Mouse (Mus musculus) CH12.LX (cell line): ENCODE data around the gene Sprr2a3.
"Not testable (repeated sequence)": the region's sequence is repeated elsewhere in the genome, so short reads cannot be mapped to it uniquely, and the experiment has no call there.

Source experiments
- CTCF ChIP-seq, 2 experiments: IDR thresholded peaks in 1 of 2; conservative IDR thresholded peaks in 1 of 2; 2 replicates each; pipeline ENCODE4 v1.5.1; 2011 to 2012; ENCODE audit warnings: low read depth in 2 of 2, low read length in 2 of 2, improper control_type of control experiment in 1 of 2, inconsistent platforms in 1 of 2, mild to moderate bottlenecking in 1 of 2, moderate library complexity in 1 of 2
- HCFC1 ChIP-seq: IDR thresholded peaks from 2 replicates; pipeline ENCODE4 v1.6.1; 2012; ENCODE audit warnings: low read depth, mild to moderate bottlenecking, inconsistent platforms, low read length, improper control_type of control experiment
- KAT2A ChIP-seq: IDR thresholded peaks from 2 replicates; pipeline ENCODE4 v1.6.1; 2012; ENCODE audit warnings: low read length, improper control_type of control experiment, inconsistent platforms; ENCODE audit not compliant: insufficient replicate concordance
- MAFK ChIP-seq: IDR thresholded peaks from 2 replicates; pipeline ENCODE4 v1.6.1; 2011; ENCODE audit warnings: low read length, improper control_type of control experiment; ENCODE audit not compliant: insufficient replicate concordance
- MAX ChIP-seq: IDR thresholded peaks from 2 replicates; pipeline ENCODE4 v1.6.1; 2011; ENCODE audit warnings: low read length, improper control_type of control experiment
- PAX5 ChIP-seq: IDR thresholded peaks from 2 replicates; pipeline ENCODE4 v1.6.1; 2012; ENCODE audit warnings: low read length, inconsistent platforms, mixed read lengths
- POLR2A ChIP-seq: IDR thresholded peaks from 2 replicates; pipeline ENCODE4 v1.6.1; 2011; ENCODE audit warnings: low read depth, mild to moderate bottlenecking, improper control_type of control experiment, low read length
- POLR2AphosphoS2 ChIP-seq: IDR thresholded peaks from 2 replicates; pipeline ENCODE4 v1.6.1; 2011; ENCODE audit warnings: low read depth, low read length, improper control_type of control experiment
- RCOR1 ChIP-seq: conservative IDR thresholded peaks from 2 replicates; pipeline ENCODE4 v1.6.1; 2012; ENCODE audit warnings: low read depth, mild to moderate bottlenecking, inconsistent platforms, low read length, improper control_type of control experiment
- USF1 ChIP-seq: IDR thresholded peaks from 2 replicates; pipeline ENCODE4 v1.6.1; 2014; ENCODE audit warnings: low read depth, mild to moderate bottlenecking, inconsistent platforms, low read length, improper control_type of control experiment
- ZNF384 ChIP-seq: IDR thresholded peaks from 2 replicates; pipeline ENCODE4 v1.6.1; 2012; ENCODE audit warnings: low read depth, low read length, improper control_type of control experiment, inconsistent platforms

- TF ChIP-seq MAX; KAT2A; ZNF384; CTCF (conservative IDR thresholded peaks at IDR 0.05 in 1 of 2, IDR thresholded peaks at IDR 0.05 in 1 of 2; ENCODE audit: low read depth in 2 of 2, low read length in 2 of 2); HCFC1; MAFK; POLR2AphosphoS2; USF1; PAX5; POLR2A; RCOR1: not testable (repeated sequence)
Observed at GRCm38 (mm10) chr3:92246245-92246644, 39.0 kb upstream of the Sprr2a3 start.
